Mouse (Mus musculus) thymus, adult 2 months (tissue): Measurements from ENCODE around the gene Atp13a2. TPM values are rescaled to one million over a fixed set of nuclear protein-coding genes. Genes with fewer than 3 reads are reported as not detected.

ENCODE experiments used
- DNase-seq: peaks from one replicate; pipeline ENCODE4 v3.0.0; 2021
- H3K27ac ChIP-seq: fragments of 200-500 bp; 2 replicates; pipeline ENCODE4 v1.5.1; 2012; ENCODE audit warnings: low read length, control low read depth; ENCODE audit not compliant: control insufficient read depth, insufficient read depth
- H3K27me3 ChIP-seq: fragments of 200-500 bp; 2 replicates; pipeline ENCODE4 v1.6.1; 2012; ENCODE audit warnings: mild to moderate bottlenecking, low read length, moderate library complexity, mixed read lengths; ENCODE audit not compliant: control insufficient read depth, insufficient read depth
- H3K36me3 ChIP-seq: fragments of 200-500 bp; 2 replicates; pipeline ENCODE4 v1.6.1; 2012; ENCODE audit warnings: mild to moderate bottlenecking, low read length, moderate library complexity; ENCODE audit not compliant: control insufficient read depth, insufficient read depth
- H3K4me1 ChIP-seq: fragments of 200-500 bp; replicated peaks from 2 replicates; pipeline ENCODE4 v1.6.1; 2012; ENCODE audit warnings: low read length; ENCODE audit not compliant: control insufficient read depth, insufficient read depth
- H3K4me3 ChIP-seq: fragments of 200-500 bp; 2 replicates; pipeline ENCODE4 v1.5.1; 2012; ENCODE audit warnings: mild to moderate bottlenecking, low read length, control low read depth, moderate library complexity; ENCODE audit not compliant: control insufficient read depth, insufficient read depth
- CTCF ChIP-seq: fragments of 200-500 bp; IDR thresholded peaks from 2 replicates; pipeline ENCODE4 v1.5.1; 2012; ENCODE audit warnings: mild to moderate bottlenecking, control low read depth, low read length, moderate library complexity, borderline replicate concordance; ENCODE audit not compliant: control insufficient read depth, poor library complexity, insufficient read depth; ENCODE audit errors: extremely low read depth
- POLR2A ChIP-seq: fragments of 200-500 bp; IDR thresholded peaks from 2 replicates; pipeline ENCODE4 v1.6.1; 2012; ENCODE audit warnings: mild to moderate bottlenecking, low read length, control low read depth, moderate library complexity; ENCODE audit not compliant: control insufficient read depth, poor library complexity, insufficient read depth; ENCODE audit errors: extremely low read depth
- WGBS: fragments of 180-500 bp; shearing (Covaris S2); methylation state at CpG from one replicate; pipeline ENCODE4 v1.1.7; 2018; 5-methylcytosine and 5-hydroxymethylcytosine counted together
- polyA plus RNA-seq: library from polyadenylated mRNA; depleted of rRNA; stranded (reverse); fragments of >200 nt; gene quantifications from 2 replicates; pipeline ENCODE4 v1.2.3, GENCODE M21; 2012

The Atp13a2 gene
- polyA plus RNA-seq, 1 experiment: 300 TPM

DNA sequence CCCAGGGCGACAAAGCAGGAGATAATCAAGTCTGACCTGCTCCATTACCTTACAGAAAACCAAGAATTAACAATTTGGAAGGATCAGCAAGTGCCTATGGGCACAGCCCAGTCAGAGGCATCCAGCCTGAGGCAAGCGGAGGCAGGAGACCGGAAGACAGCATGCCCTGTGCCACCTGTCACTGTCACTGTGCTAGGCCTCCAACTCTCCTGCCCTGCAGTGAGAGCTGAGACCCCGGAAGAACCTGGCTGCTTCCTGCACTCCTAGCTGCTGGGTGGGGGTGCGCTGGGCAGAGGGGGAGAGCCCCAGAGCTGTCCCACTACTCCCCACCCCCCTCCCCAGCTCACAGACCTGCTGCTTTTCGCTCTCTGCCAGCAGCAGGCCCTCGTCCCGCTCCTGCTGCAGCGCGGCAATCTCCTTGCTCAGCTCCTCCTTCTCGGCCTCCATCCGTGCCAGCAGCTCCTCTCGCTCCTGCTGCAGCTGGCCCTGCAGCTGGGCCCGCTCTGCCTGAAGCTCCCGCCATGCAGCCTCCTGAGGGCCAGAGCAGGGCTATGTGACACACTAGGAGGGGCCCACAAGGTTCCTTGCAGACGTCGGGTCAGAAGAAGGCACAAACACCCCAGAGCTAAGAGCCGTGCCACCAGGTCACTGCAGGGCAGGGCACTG is 44.0 kb downstream of the Atp13a2 start:
- no peak for DNase-seq
- Histone ChIP-seq H3K36me3 (no peaks in the 10 kb centered on the region), H3K4me1 (no peaks in the 10 kb centered on the region), H3K27ac (no peak overlapping the region), H3K4me3 (no peak overlapping the region), H3K27me3 (no peaks in the 10 kb centered on the region)
- 95% methylated on average over 18 of the region's 18 CpGs for WGBS
- TF ChIP-seq CTCF: no peak
- no peak for TF ChIP-seq POLR2A

DNA sequence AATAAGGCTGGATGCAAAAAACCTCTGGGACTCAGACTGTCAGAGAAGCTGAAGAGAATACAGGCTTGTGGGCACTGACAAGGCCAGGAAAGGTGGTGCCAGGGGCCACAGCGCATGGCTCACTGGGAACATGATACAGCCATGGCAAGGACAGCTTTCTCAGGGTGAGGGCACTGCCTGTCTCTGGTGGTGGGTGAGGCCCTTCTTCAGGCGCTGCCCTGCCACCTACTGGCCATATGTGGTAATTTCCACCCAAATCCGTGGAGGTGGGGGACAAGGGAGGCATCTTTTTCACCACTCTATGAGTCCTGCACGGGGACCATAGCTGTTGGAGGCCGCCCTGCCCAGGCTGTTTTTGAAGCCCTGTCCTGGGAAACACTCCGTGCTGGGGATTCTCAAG is 45.1 kb downstream of the Atp13a2 start:
- Histone ChIP-seq H3K4me3 (no peak overlapping the region), H3K36me3 (no peaks in the 10 kb centered on the region), H3K4me1 (no peaks in the 10 kb centered on the region), H3K27me3 (no peaks in the 10 kb centered on the region), H3K27ac (no peak overlapping the region)
- peak; percentile 82 for DNase-seq
- peak; percentile 95 for TF ChIP-seq CTCF
- no peak for TF ChIP-seq POLR2A
- 18% methylated on average over 6 of the region's 6 CpGs for WGBS

DNA sequence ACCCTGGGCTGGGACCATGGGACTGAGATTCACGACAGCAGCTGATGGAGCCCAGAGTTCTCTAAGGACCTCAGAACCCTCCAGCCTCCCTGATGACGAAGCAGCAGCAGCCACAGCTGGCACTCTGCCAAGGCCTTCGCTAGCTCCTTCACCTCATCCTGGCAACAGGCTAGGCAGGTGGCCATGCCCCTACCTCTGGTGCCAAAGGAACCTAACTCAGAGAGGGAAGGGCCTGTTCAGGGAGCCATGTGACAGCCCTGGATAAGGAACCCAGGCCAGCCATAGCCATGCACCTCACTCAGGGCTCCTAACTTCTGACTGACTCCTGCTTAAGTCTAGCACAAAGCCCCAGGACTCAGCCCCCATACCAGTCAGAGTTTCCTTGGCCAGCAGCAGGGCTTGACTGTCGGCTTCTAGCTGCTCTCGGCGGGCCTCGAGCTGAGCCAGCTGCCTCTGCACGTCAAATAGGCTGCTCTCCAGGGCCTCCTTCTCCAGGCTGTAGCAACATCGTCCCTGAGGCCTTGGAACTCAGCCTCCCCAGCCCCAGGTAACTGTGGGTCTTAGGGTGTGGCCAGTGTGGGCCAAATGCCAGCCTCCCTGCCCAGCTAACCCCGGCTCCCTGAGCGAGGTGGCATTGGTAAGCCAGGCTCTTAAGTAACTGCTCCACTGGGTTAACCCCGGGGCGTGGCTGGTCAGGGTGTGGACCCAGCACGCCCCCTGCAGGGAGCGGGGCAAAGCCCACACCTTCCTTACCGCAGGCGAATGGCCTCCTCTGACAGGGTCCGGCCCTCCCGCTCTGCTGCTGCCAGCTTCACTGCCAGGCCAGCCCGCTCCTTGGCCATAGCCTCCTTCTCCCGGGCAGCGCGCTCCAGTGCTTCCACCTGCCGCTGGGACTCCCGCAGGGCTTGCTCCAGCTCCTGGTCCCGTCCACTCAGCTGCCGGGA is 47.2 kb downstream of the Atp13a2 start:
- H3K27me3 ChIP-seq: no peaks in the 10 kb centered on the region
- 87% methylated on average over 27 of the region's 27 CpGs for WGBS
- TF ChIP-seq CTCF (no peak), POLR2A (no peak)
- H3K36me3 ChIP-seq: no peaks in the 10 kb centered on the region
- H3K4me3 ChIP-seq: no peak overlapping the region
- H3K4me1 ChIP-seq: no peaks in the 10 kb centered on the region
- H3K27ac ChIP-seq: no peak overlapping the region
- no peak for DNase-seq

DNA sequence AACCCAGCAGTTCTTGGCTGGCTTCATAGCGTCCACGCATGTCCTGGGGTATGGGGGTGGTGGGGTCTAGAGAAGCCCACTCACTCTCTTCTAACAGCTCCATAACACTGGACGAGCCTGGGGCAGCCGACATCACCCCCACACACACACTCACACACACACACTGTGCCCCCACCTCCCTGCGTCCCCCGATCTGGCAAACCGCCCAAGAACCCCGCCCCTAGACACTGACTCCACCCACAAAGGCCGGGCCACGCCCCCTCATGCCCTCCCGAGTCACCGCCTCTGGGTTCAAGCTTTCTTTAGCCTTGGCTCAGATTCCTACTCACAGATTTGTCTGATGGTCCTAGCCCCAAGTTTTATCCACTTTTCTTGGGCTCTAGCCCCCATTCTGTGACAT is 54.4 kb downstream of the Atp13a2 start:
- WGBS: 86% methylated on average over 12 of the region's 12 CpGs
- no peaks in the 10 kb centered on the region for H3K27me3 ChIP-seq
- no peak for DNase-seq
- TF ChIP-seq CTCF (no peak), POLR2A (no peak)
- H3K4me1 ChIP-seq: no peaks in the 10 kb centered on the region
- no peaks in the 10 kb centered on the region for H3K36me3 ChIP-seq
- no peak overlapping the region for H3K27ac ChIP-seq
- H3K4me3 ChIP-seq: no peak overlapping the region

DNA sequence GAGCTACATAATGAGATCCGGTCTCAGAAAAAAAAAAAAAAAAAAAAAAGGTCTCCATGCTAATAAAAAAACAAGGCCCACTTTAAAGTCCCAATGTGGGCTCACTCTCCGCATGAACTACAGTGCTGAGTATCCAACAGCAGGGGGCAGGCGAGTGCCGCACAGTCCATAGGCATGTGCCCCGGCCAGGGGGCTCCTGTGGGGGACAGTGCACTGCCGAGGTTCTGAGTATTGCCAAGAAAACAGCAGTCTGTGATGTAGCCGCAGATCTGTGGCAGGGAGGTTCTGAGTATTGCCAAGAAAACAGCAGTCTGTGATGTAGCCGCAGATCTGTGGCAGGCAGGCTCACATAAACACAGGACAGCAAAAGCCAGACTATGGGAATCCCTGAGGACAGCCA is 58.1 kb downstream of the Atp13a2 start:
- 27% methylated on average over 8 of the region's 8 CpGs for WGBS
- H3K36me3 ChIP-seq: no peaks in the 10 kb centered on the region
- H3K4me1 ChIP-seq: no peaks in the 10 kb centered on the region
- H3K27me3 ChIP-seq: no peaks in the 10 kb centered on the region
- no peak for TF ChIP-seq POLR2A
- peak; percentile 91 for TF ChIP-seq CTCF
- H3K27ac ChIP-seq: no peak overlapping the region
- peak; percentile 68 for DNase-seq
- H3K4me3 ChIP-seq: no peak overlapping the region

DNA sequence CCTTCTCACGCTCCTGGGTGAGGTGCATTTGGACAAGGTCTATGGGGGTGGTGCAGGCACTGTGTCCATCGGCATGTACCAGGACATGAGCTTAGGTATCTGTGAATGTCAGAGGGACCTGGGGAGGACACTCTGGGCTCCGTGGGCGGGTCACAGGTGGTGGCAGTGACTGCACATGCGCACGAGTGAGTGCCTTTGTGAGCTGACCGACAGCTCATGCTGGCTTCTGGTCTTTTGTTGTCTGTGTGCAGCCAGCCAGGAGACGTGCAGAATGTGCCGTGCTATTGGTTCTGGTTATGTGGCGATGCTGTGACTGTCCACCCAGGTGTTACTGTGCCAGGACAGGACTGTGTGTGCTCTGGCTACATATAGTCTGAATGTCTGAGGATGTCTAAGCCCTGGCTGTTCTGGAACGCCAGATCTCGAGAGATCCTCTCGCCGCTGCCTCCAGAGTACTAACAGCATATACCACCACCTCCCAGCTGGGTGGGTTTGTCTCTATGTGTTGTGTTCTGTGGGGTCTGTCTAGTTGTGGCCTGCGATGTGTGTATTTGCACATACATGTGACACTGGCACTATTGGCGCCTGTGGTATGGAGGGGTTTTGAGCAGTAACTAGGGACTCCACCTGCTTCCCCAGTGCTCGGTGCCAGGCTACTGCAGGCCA is 62.3 kb downstream of the Atp13a2 start:
- no peaks in the 10 kb centered on the region for H3K36me3 ChIP-seq
- WGBS: 96% methylated on average over 17 of the region's 17 CpGs
- H3K4me1 ChIP-seq: no peaks in the 10 kb centered on the region

More for the DNA sequence above, 62.3 kb downstream of the Atp13a2 start:
- Histone ChIP-seq H3K27me3 (no peaks in the 10 kb centered on the region), H3K4me3 (no peak overlapping the region), H3K27ac (no peak overlapping the region)
- DNase-seq: no peak
- TF ChIP-seq CTCF (no peak), POLR2A (no peak)
